Mouse (Mus musculus): ENCODE measurements around the gene Aldh3a2.
A peak's percentile ranks its signal among the peaks of the same experiment; 100 is the strongest.
"Not testable (repeated sequence)": the region's sequence is repeated elsewhere in the genome, so short reads cannot be mapped to it uniquely, and the experiment has no call there.

Gene Aldh3a2

DNA sequence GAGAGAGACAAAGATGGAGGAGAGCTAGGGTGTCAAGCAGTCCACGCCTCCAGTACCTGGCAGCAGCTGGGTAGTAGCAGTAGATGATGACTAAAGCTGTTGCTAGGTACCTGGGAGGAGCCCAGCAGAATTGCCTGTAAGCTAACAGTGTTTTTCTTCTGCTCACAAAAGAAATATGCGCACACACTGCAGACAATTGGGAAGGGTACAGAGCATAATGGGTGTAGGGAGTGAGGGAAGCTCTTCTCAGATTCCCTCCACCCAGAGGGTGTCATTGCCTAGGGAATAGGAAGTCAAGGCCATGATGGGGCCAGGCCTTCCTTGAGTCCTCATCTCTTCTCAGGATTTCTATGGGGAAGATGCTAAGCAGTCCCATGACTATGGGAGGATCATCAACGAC, 51.3 kb downstream of the Aldh3a2 start:
- DNase-seq (ENCODE audit: low spot score in 2 of 2), result no peak

DNA sequence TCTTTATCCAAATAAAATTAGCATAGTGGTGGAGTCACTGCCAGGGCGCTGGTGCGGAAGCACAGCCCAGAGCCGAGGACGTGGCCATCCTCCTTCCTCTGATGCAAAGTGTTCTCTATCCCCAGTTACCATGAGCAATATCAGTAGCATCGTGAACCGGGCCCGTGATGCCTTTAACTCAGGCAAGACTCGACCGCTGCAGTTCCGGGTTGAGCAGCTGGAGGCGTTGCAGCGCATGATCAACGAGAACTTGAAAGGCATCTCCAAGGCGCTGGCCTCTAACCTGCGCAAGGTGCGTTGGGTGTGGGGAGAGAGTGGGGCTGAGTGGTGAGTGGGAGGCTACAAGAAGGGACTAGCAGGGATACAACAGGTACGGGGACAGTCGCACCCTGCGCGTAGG, 55.2 kb downstream of the Aldh3a2 start:
- no peak for DNase-seq (ENCODE audit: low spot score in 2 of 2)

DNA sequence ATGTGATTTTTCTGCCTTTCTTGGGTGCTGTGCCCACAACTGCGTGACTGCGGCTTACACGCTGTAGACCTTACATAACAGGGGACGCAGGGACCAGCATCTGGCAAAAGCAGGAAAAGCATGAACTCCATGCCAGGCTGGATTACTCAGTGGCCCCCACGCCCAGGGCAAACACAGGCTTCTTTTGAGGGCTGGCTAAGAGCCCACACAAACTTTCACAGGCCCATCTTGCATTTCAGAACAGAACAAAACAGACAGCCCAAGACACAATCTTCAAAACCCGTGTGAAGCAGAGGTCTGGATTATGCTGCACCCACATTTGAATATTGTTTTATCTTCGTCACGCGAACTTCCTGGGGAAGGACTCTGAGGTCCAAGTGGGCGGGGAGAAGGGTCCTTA, 58.9 kb downstream of the Aldh3a2 start:
- DNase-seq (ENCODE audit: low spot score in 2 of 2), result no peak

DNA sequence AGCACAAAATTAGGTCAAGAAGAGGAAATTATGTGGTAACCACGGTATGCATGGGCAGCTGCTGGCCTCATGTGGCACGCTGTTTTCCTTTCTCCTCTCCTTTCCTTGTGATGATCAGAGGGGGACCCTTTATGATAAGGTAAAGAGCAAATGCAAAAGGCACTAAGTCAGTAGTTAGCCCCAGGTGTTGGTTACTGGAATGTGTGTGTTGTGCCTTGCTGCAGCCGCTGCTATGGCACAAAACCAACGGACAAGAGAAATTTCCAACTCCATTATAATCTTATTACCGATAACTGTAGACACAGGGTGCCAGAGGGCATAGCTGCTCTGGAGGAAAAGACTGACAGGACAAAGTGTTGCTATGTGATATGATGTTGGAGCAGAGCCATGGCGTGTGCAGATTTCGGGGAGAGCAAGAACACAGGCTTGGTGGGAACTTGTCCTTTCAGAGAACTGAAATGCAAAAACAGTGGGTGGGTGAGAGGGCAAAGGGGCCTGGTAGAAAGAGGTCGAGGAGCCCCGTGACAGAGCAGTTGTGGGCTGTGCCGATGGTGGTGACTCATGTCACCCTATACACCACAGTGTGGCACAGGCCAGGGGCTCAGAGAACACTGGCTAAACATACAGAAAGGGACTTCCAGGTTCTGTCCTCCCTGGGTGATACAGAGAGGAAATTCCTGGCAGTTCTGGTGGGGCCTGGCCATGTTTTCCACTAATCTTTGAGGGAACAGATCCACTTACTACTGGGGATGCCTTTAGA, 59.6 kb downstream of the Aldh3a2 start, which contains the start of gene Aldh3a1:
Aldh3a1 (plus strand) TSS at position 51 of the 760 bp plus-strand sequence.
- no peak for DNase-seq (ENCODE audit: low spot score in 2 of 2)

- no peak for DNase-seq (ENCODE audit: low spot score in 2 of 2)
Observed at GRCm38 (mm10) chr11:61206136-61206535, 61.1 kb downstream of the Aldh3a2 start.

DNA sequence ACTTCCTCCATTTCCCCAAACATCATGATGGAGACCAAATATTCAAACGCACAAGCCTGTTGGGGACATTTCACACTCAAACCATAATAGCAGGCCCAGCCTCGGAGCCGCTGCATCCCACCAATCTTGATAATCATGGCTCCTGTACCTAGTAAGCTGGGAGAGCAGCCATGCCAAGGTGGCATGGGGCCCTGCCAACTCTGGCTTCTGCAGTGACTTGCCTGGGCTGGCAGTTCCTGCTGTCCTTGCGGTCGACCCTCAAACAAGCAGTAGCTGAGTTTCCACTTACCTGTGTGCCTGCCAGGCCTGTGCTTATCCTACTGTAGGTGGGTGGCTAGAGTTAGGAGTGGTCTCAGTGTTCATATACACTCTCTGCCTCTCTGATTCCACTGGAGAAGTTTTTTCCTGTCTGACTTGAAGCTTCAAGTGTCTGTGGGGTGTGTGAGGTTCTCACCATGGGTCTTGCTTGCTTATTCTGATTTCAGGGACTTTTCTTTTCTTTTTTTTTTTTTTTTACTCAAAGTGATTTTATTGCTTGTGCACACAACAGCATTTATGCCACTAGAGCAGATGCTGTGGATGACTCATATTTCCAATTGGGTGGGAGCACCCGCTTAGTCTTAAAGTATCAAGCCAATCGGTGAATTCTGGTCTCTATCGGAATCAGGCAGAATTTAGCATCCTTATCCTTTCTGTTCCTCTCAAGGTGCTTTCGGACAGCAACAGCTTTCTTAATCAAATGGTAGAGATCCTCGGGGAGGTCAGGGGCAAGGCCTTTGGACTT, 61.9 kb downstream of the Aldh3a2 start:
- DNase-seq (ENCODE audit: low spot score in 2 of 2), result peak; percentile 36 to 44

DNA sequence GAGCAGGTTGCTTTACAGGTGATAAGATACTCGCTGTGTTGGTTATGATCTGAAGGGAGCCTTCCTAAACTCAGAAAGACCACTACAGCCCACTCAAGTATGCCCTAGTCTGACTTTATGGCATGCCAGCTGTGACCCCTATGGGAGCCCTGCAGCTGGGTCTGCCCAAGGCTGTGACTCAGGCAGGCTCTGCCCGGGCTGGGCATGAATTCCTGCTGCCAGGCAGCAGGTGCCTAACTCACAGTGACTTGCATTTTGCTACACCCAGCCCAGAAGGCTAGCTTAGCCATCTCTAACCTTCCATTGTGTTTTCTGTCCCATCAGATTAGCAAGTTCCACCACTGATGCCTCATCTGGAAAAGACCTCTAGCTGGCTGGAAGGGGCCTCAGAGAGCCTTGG, 64.5 kb downstream of the Aldh3a2 start:
- no peak for DNase-seq (ENCODE audit: low spot score in 2 of 2)

DNA sequence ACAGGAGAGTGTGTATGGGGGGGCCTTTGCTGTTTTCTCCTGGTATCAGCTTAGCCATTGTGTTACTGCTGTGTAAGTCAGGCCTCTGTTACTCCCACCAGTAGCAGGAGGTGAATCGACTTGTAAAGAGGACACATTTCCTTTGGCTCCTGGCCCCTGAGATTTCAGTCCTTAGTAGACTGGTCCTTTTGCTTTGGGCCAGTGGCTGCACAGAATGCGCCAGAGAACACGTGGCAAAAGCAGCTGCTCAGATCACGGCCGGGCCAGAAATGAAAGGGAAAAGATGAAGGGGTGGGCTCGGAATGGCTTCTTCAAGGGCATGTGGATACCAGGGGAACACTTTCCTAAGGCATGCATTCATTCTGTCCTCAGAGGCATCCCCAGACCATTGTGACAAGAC, 65.1 kb downstream of the Aldh3a2 start:
- no peak for DNase-seq (ENCODE audit: low spot score in 2 of 2)

GRCm38 (mm10) chr11:61199620-61200362, 67.5 kb downstream of the Aldh3a2 start:
- no peak for DNase-seq (ENCODE audit: low spot score in 2 of 2)

DNA sequence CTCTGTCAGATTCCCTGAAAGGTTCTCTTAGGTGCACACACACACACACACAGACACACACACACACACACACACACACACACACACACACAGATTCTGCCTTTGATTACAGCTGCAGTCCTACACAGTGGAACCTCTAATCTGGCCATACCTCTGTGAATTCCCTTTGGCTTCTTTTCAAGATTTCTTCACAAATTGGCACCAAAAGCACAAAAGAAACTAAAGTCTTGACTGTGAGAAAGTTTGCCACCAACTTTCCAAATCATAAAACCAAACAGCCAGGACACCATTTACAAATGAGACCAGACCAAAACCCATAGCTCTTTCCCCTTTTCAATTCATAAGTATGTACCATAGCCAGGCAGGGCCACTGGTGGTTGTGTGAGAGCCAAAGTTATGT, 69.3 kb downstream of the Aldh3a2 start:
- no peak for DNase-seq (ENCODE audit: low spot score in 2 of 2)

GRCm38 (mm10) chr11:61196616-61197353, 70.5 kb downstream of the Aldh3a2 start:
- no peak for DNase-seq (ENCODE audit: low spot score in 2 of 2)

- peak; percentile 88 to 90 for DNase-seq (ENCODE audit: low spot score in 2 of 2)
Observed at GRCm38 (mm10) chr11:61193392-61193791, 73.9 kb downstream of the Aldh3a2 start.

- DNase-seq (ENCODE audit: low spot score in 2 of 2), result no peak
Observed at GRCm38 (mm10) chr11:61192779-61193178, 74.5 kb downstream of the Aldh3a2 start.

DNA sequence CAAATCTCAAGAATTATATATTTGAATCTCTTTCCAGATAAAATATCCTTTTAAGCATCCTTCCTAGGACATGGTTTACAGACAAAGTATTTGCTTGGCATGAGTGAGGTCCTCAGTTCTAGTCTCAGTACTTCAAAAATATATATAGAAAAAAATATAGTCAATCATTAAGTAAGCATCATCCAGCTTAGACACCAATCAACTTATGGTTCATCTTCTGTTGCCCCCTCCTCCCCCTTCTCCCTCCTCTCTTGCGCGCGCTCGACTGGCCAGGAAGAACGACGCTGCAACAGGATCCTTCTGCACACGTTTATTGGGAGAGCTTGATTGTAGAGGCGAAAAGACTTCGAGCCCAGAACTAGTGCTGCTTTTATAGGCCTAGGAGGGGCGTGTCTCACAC, 75.1 kb downstream of the Aldh3a2 start:
- not testable (repeated sequence) for DNase-seq (ENCODE audit: low spot score in 2 of 2)

GRCm38 (mm10) chr11:61190776-61191175, 76.5 kb downstream of the Aldh3a2 start:
- DNase-seq (ENCODE audit: low spot score in 2 of 2), result no peak

DNA sequence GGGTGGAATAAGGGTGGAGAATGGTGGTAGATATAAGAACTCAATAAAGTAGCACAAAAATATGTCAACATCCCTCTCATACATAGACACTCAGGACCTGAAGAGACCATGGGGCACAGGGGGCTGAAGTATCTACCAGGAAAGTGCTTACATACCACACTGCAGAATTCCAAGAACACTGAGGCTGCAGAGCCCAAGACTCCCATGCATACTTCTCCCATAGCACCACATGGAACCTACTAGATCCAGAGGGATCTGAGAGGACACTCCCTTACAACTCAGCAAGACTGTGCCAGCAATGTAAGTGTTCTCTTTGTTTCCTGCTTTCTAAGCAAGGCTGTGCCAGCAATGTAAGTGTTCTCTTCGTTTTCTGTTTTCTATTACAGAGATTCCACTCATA, 83.4 kb downstream of the Aldh3a2 start:
- no peak for DNase-seq (ENCODE audit: low spot score in 2 of 2)

DNA sequence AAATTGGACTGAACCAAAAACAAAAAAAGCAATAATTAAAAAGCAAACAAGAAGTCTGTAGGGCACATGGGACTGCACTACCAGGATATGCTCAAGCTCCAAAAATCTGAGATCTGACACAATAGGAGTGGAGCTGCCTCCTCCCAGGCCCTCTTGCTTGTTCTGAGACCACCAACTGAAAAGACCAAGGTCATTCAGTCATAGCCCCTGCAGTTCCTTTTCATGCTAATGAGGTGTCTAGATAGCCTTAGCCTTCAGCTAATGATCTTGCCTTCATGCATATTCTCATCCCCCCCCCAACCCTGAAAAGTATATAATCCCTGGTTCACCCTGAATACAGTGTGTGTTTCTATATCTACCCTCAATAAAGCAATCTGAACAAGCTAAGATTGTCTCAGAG, 85.6 kb downstream of the Aldh3a2 start:
- DNase-seq (ENCODE audit: low spot score in 2 of 2), result no peak

DNA sequence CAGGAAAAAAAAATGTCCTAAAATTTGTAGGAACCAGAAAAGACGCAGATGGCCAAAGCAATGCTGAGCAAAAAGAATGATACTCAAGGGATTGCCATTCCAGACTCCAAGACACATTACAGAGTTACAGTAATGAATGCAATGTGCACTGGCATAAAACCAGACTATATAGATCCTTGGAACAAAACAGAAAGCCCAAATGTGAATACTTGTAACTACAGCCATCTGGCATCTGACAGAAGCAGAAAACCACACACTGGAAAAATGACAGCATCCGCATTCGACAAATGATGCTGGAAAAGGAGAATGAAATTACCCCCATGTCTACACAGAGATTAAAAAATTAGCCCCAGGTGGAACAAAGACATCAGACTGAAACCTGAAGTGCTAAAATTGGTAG, 86.9 kb downstream of the Aldh3a2 start:
- DNase-seq (ENCODE audit: low spot score in 2 of 2), result no peak

GRCm38 (mm10) chr11:61176321-61176720, 90.9 kb downstream of the Aldh3a2 start:
- no peak for DNase-seq (ENCODE audit: low spot score in 2 of 2)

- no peak for DNase-seq (ENCODE audit: low spot score in 2 of 2)
Observed at GRCm38 (mm10) chr11:61175778-61176177, 91.5 kb downstream of the Aldh3a2 start.

- DNase-seq (ENCODE audit: low spot score in 2 of 2), result peak; percentile 100
Observed at GRCm38 (mm10) chr11:61174821-61175658, 92.2 kb downstream of the Aldh3a2 start, which contains the start of gene Usp22. Gene Usp22 (minus strand): TSS chr11:61175055.

Measured in right cerebral cortex, adult 2 months (tissue).